Mouse (Mus musculus) spleen, adult 12 weeks (tissue): ENCODE data around the gene Clec2d.

Experiments
- DNase-seq: peaks from one replicate; pipeline ENCODE4 v3.0.0; 2022; ENCODE audit warnings: low spot score

The Clec2d gene

DNA sequence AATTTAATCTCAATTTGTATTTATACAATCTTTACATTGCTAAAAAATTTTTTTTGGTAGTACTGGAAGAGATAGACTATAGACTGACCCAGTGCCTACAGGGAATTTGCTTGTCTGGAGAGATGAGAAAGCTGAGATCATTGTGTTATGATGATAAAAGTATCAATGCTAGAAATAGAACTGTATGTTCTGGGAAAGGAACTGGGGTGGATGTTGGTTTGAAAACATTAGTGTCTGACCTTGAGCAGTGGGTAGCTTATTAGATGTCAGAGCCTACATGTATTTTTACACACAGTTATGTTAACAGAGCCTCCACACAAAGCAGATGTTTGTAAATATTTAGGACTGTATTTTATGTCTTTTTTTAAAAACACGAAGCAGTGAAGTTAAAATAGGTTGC is 43.7 kb downstream of the Clec2d start:
- no peak for DNase-seq

- no peak for DNase-seq
Observed at GRCm38 (mm10) chr6:129225078-129225477, 44.7 kb downstream of the Clec2d start.

GRCm38 (mm10) chr6:129228935-129229773 is 48.7 kb downstream of the Clec2d start:
- no peak for DNase-seq

DNA sequence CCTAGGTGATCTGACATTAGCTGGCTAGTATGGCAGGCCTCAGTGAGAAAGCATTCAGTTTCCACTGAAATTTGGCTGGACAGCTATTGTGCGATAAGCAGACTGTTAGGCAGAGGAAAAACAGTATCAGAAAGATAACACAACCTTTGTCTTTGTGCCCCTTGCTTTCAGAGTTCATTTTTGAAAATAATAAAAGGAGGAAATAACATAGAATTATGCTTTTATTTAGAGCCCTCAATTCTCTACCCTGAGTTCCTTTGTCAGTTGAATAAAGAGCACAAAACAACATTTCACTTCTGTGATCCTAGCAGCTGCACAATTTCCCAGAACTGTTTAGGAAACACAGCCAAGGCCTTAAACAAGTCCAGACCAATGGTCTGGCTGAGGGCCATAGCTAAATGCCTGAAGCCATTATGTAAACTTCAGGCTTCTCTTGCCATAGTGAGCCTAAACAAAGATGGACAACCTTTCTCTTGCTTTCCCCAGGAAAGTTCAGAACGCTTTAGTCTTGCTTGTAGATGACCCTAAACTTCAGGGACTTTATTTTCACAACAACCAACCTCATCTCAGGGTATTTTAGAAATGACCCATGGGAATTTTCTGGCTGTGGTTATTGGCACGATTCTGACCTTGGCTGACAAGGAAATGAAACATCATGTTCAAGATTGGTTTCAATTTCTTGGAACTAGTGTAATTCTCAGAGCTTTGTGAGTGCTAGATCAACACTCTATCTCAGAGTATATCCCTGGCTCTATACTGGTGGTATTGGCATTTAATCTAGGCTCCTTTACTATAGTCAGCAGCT is 49.6 kb downstream of the Clec2d start:
- DNase-seq, result no peak

GRCm38 (mm10) chr6:129232005-129232841 is 51.8 kb downstream of the Clec2d start:
- no peak for DNase-seq

- DNase-seq, result peak; percentile 59
Observed at GRCm38 (mm10) chr6:129232842-129233205, 52.4 kb downstream of the Clec2d start.

- no peak for DNase-seq
Observed at GRCm38 (mm10) chr6:129233366-129233954, 53.0 kb downstream of the Clec2d start.

GRCm38 (mm10) chr6:129233955-129234369 is 53.5 kb downstream of the Clec2d start:
- no peak for DNase-seq

DNA sequence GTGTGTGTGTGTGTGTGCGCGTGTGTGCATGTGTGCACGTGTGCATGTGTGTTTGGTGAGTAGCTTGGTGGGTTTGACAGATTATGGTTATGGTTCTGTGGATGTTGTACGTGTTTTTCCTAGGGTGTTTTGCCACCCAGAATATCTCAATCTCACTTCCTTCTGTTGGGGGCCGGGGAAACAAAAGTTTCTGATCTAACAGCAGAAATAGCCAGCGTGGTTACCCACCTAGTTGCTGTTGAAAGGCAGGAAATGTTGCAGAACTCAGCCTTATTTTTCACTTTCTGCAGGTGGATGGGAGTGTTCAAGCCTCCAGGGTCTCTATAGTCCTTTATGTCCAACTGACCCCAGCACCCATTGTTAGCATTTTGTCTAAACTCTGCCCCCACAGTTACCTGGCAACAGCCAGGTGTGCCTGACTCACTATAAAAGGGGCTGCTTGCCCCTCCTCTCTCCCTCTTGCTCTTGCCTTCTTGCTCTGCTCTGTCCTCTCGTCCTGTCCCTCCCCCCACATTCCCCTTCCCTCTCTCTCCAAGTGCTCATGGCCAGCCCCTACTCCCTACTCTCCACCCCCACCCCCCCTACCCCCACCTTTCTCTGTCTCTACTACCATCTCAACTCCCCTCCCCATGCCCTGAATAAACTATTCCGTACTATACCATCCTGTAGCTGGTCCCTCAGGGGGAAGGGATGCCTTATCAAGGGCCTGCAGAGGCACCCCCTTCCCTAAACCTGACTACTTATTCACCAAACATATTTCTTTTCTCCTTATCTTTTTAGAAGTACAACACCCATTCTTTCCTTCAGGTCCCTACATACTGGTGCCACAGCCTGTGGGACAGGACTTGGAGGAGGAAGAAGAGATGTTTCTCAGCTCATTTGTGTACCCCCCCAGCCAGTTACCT is 54.3 kb downstream of the Clec2d start:
- no peak for DNase-seq

- no peak for DNase-seq
Observed at GRCm38 (mm10) chr6:129235855-129236461, 55.5 kb downstream of the Clec2d start.
